Mouse (Mus musculus): ENCODE measurements around the gene Tor1a.
"Not testable (repeated sequence)": the region's sequence is repeated elsewhere in the genome, so short reads cannot be mapped to it uniquely, and the experiment has no call there.

The Tor1a gene

GRCm38 (mm10) chr2:30918126-30918525, 49.6 kb downstream of the Tor1a start:
- DNase-seq (ENCODE audit: low read depth): no peak

DNA sequence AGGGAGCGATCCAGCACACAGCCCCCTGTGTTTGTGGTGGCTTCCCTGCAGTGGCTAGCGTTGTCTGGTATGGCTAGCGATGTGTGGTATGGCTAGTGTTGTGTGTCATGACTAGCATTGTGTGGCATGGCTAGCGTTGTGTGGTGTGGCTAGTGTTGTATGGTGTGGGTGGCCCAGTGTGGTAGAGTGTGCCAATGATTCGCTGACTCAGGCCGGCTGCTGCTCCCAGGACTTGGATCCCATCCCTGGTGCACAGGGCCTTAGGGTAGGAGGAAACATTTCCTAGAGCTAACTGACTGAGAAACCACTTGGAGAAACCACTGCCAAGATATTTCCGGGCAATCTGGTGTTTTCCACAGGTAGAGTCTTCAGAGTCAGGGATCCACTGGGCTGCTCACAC, 50.1 kb downstream of the Tor1a start:
- DNase-seq (ENCODE audit: low read depth): no peak

DNA sequence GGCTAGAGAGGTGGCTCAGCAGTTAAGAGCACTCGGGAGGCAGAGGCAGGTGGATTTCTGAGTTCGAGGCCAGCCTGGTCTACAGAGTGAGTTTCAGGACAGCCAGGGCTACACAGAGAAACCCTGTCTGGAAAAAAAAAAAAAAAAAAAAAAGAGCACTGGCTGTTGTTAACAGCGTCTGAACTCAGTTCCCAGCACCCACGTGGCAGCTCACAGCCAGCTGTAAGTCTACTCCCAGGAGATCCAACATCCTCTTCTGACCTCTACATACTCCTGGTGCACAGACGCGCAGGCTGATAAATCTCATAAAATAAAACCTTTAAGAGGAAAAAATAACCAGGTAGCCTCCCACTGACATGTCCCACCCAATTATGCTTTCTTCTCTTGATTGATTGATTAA, 51.8 kb downstream of the Tor1a start:
- DNase-seq (ENCODE audit: low read depth): not testable (repeated sequence)

DNA sequence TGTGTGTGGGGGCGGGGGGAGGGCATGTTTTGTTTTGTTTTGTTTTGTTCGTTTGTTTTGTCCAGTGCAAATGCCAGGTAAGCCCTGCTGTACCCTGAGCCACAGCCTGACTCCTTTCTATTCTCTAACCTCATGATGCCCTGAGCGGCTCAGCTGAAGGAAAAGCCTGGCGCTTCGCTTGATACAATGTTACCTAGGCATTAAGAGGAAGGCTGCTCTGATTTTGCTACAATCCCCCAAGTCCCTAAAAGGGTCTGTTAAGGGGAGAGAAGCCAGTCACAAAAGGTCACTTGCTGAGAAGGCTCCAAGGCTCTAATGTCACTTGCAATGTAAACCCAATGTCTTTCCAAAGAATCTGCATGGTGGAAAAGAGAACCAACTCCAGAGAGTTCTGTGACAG, 52.4 kb downstream of the Tor1a start:
- no peak for DNase-seq (ENCODE audit: low read depth)

DNA sequence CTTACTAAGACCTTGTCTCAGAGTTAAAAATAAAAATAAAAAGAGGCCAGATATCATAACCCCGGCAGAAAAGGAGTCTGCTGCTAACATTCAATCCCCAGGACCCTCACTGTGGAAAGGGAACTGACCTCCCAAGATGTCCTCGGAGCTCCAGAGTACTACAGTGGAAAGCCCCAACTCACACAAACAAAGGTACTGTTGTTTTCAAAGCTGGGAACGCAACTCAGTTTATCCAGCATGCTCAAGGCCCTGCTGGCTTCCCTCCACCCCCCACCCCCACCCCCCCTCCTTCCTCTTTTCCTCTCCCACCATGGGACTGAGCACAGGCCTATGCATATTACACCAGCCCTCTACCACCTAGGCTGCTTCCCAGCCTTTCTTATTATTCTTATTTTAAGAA, 52.9 kb downstream of the Tor1a start:
- DNase-seq (ENCODE audit: low read depth): no peak

GRCm38 (mm10) chr2:30913022-30913421, 54.7 kb downstream of the Tor1a start:
- DNase-seq (ENCODE audit: low read depth): peak; percentile 71

GRCm38 (mm10) chr2:30912291-30912773, 55.4 kb downstream of the Tor1a start:
- DNase-seq (ENCODE audit: low read depth): no peak

Measured in 416B (cell line).